Mouse (Mus musculus): ENCODE results near the gene Erich4.

GRCm38 (mm10) chr7:25655601-25656428 is 40.1 kb upstream of the Erich4 start:
- no peak for TF ChIP-seq CTCF (IDR thresholded peaks at IDR 0.05; ENCODE audit: borderline replicate concordance, control insufficient read depth, extremely low read depth, insufficient read depth, low read length, poor library complexity)
- TF ChIP-seq POLR2A (IDR thresholded peaks at IDR 0.05; ENCODE audit: control insufficient read depth, extremely low read depth, insufficient read depth, low read length, poor library complexity) = no peak
